Mouse (Mus musculus): ENCODE results near the gene Abhd11.

DNA sequence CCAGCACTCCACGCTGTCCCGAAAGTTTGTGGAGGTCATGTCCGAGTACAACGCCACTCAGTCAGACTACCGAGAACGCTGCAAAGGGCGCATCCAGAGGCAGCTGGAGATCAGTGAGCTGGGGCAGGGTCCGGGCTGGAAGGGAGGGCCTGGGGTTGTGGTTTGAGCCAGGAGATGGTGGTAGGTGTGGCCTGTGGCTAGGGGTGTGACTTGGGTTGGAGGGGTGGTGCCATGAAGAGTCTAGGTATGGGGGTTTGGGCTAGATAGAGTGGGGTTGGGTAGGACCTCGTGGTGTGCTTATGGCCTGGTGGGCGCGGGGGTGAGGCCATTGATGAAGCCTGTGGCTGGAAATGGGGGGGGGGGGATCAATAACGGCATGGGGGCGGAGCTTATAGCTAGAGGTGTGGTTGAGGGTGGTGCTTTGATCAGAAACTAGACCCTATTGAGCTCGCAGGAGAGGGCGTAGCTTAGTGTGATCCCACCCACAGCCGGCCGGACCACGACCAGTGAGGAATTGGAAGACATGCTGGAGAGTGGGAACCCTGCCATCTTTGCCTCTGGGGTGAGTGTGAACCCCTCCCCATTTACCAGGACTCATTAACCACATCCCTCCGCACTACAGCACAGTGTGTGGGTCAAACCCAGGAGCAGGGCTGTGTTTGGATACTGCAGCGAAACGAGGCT lies 33.3 kb downstream of the Abhd11 start:
- no peak for TF ChIP-seq CTCF (IDR thresholded peaks at IDR 0.05)
- no peak for TF ChIP-seq EP300 (IDR thresholded peaks at IDR 0.05; ENCODE audit: insufficient read depth, low read depth, low read length)
- no peak for TF ChIP-seq POLR2A (IDR thresholded peaks at IDR 0.05; ENCODE audit: insufficient read depth, low read depth, low read length)

Data from heart, adult 2 months (tissue).